Mouse (Mus musculus): ENCODE results near the gene Tomm34. TPM values are rescaled to one million over a fixed set of nuclear protein-coding genes. Genes with fewer than 3 reads are reported as not detected.

Tomm34 gene
- polyA plus RNA-seq, 1 experiment from 2014 or later: 41.7 TPM

- Histone ChIP-seq H3K36me3 (ENCODE audit: inconsistent target) (peaks cover 88% of the 10 kb centered on the region), H3K79me2 (ENCODE audit: inconsistent target) (no peaks in the 10 kb centered on the region; the same call in 1 of the 2 replicates), H3K4me3 (ENCODE audit: inconsistent target) (no peak overlapping the region), H3K27ac (no peak overlapping the region)
- WGBS (ENCODE audit: missing documents): 93% methylated on average over 8 of the region's 8 CpGs
These were observed 11.2 kb downstream of the Tomm34 start for GRCm38 (mm10) chr2:164059634-164060235.

- Histone ChIP-seq H3K79me2 (ENCODE audit: inconsistent target) (no peaks in the 10 kb centered on the region), H3K4me3 (ENCODE audit: inconsistent target) (no peak overlapping the region), H3K36me3 (ENCODE audit: inconsistent target) (peaks cover 75% of the 10 kb centered on the region), H3K27ac (no peak overlapping the region)
- WGBS (ENCODE audit: missing documents): 100% methylated on average over 6 of the region's 8 CpGs
These were observed 16.3 kb downstream of the Tomm34 start for GRCm38 (mm10) chr2:164054671-164055070.

- Histone ChIP-seq H3K27ac (no peak overlapping the region), H3K36me3 (ENCODE audit: inconsistent target) (peaks cover 66% of the 10 kb centered on the region), H3K4me3 (ENCODE audit: inconsistent target) (no peak overlapping the region), H3K79me2 (ENCODE audit: inconsistent target) (no peaks in the 10 kb centered on the region)
- 89% methylated on average over 8 of the region's 8 CpGs for WGBS (ENCODE audit: missing documents)
These were observed 17.2 kb downstream of the Tomm34 start for GRCm38 (mm10) chr2:164053767-164054166.

- 4% methylated on average over 8 of the region's 16 CpGs for WGBS (ENCODE audit: missing documents)
- H3K4me3 ChIP-seq (ENCODE audit: inconsistent target): no peak overlapping the region
These were observed 23.7 kb downstream of the Tomm34 start for GRCm38 (mm10) chr2:164047197-164047690.

GRCm38 (mm10) chr2:164041523-164041922 is 29.4 kb downstream of the Tomm34 start:
- no peaks in the 10 kb centered on the region for H3K79me2 ChIP-seq (ENCODE audit: inconsistent target)
- 76% methylated on average over 2 of the region's 2 CpGs for WGBS (ENCODE audit: missing documents)
- no peak overlapping the region for H3K4me3 ChIP-seq (ENCODE audit: inconsistent target)
- H3K27ac ChIP-seq: no peak overlapping the region
- no peaks in the 10 kb centered on the region for H3K36me3 ChIP-seq (ENCODE audit: inconsistent target)

More at GRCm38 (mm10) chr2:164047197-164047690, 23.7 kb downstream of the Tomm34 start:
- no peak overlapping the region for H3K27ac ChIP-seq
- no peaks in the 10 kb centered on the region for H3K79me2 ChIP-seq (ENCODE audit: inconsistent target)
- H3K36me3 ChIP-seq (ENCODE audit: inconsistent target): peaks cover 8% of the 10 kb centered on the region

- no peaks in the 10 kb centered on the region for H3K79me2 ChIP-seq (ENCODE audit: inconsistent target)
- WGBS (ENCODE audit: missing documents): 18% methylated on average over 6 of the region's 6 CpGs
- no peaks in the 10 kb centered on the region for H3K36me3 ChIP-seq (ENCODE audit: inconsistent target)
- H3K27ac ChIP-seq: no peak overlapping the region
- no peak overlapping the region for H3K4me3 ChIP-seq (ENCODE audit: inconsistent target)
These were observed 30.0 kb downstream of the Tomm34 start for GRCm38 (mm10) chr2:164040949-164041348.

GRCm38 (mm10) chr2:164038407-164039028 is 32.5 kb downstream of the Tomm34 start:
- Histone ChIP-seq H3K27ac (no peak overlapping the region), H3K79me2 (ENCODE audit: inconsistent target) (no peaks in the 10 kb centered on the region), H3K36me3 (ENCODE audit: inconsistent target) (no peaks in the 10 kb centered on the region), H3K4me3 (ENCODE audit: inconsistent target) (no peak overlapping the region)
- 100% methylated on average over 1 of the region's 1 CpGs for WGBS (ENCODE audit: missing documents)

GRCm38 (mm10) chr2:164036520-164037019 is 34.4 kb downstream of the Tomm34 start:
- no peaks in the 10 kb centered on the region for H3K79me2 ChIP-seq (ENCODE audit: inconsistent target)
- WGBS (ENCODE audit: missing documents): 55% methylated on average over 10 of the region's 10 CpGs
- no peaks in the 10 kb centered on the region for H3K36me3 ChIP-seq (ENCODE audit: inconsistent target)
- no peak overlapping the region for H3K27ac ChIP-seq
- H3K4me3 ChIP-seq (ENCODE audit: inconsistent target): no peak overlapping the region

GRCm38 (mm10) chr2:164032973-164033372 is 38.0 kb downstream of the Tomm34 start:
- H3K36me3 ChIP-seq (ENCODE audit: inconsistent target): no peaks in the 10 kb centered on the region
- H3K79me2 ChIP-seq (ENCODE audit: inconsistent target): no peaks in the 10 kb centered on the region
- no peak overlapping the region for H3K27ac ChIP-seq
- WGBS (ENCODE audit: missing documents): 79% methylated on average over 3 of the region's 3 CpGs
- no peak overlapping the region for H3K4me3 ChIP-seq (ENCODE audit: inconsistent target)

- 62% methylated on average over 10 of the region's 10 CpGs for WGBS (ENCODE audit: missing documents)
- H3K4me3 ChIP-seq (ENCODE audit: inconsistent target): no peak overlapping the region
- H3K36me3 ChIP-seq (ENCODE audit: inconsistent target): no peaks in the 10 kb centered on the region
- no peak overlapping the region for H3K27ac ChIP-seq
- H3K79me2 ChIP-seq (ENCODE audit: inconsistent target): no peaks in the 10 kb centered on the region
These were observed 39.8 kb downstream of the Tomm34 start for GRCm38 (mm10) chr2:164031147-164031546.

- Histone ChIP-seq H3K36me3 (ENCODE audit: inconsistent target) (no peaks in the 10 kb centered on the region), H3K79me2 (ENCODE audit: inconsistent target) (no peaks in the 10 kb centered on the region), H3K27ac (no peak within 1 kb of the TSS), H3K4me3 (ENCODE audit: inconsistent target) (no peak within 1 kb of the TSS)
- 96% methylated on average over 16 of the region's 16 CpGs for WGBS (ENCODE audit: missing documents)
These were observed 45.8 kb downstream of the Tomm34 start, which contains the start of gene Pabpc1l for GRCm38 (mm10) chr2:164025150-164025549. TSS of gene Pabpc1l (plus strand) at chr2:164025450.

- no peaks in the 10 kb centered on the region for H3K79me2 ChIP-seq (ENCODE audit: inconsistent target)
- WGBS (ENCODE audit: missing documents): 13% methylated on average over 2 of the region's 2 CpGs
- H3K27ac ChIP-seq: no peak overlapping the region
- H3K36me3 ChIP-seq (ENCODE audit: inconsistent target): peaks cover 20% of the 10 kb centered on the region
- no peak overlapping the region for H3K4me3 ChIP-seq (ENCODE audit: inconsistent target)
These were observed 48.9 kb downstream of the Tomm34 start for GRCm38 (mm10) chr2:164022104-164022503.

- H3K36me3 ChIP-seq (ENCODE audit: inconsistent target): peaks cover 41% of the 10 kb centered on the region
- no peak overlapping the region for H3K4me3 ChIP-seq (ENCODE audit: inconsistent target)
- WGBS (ENCODE audit: missing documents): 89% methylated on average over 4 of the region's 4 CpGs
- H3K27ac ChIP-seq: no peak overlapping the region
- no peaks in the 10 kb centered on the region for H3K79me2 ChIP-seq (ENCODE audit: inconsistent target)
These were observed 51.0 kb downstream of the Tomm34 start for GRCm38 (mm10) chr2:164019943-164020342.

- Histone ChIP-seq H3K79me2 (ENCODE audit: inconsistent target) (peaks cover 2% of the 10 kb centered on the region; the same call in 1 of the 2 replicates), H3K27ac (no peak overlapping the region), H3K4me3 (ENCODE audit: inconsistent target) (no peak overlapping the region), H3K36me3 (ENCODE audit: inconsistent target) (peaks cover 51% of the 10 kb centered on the region)
- 98% methylated on average over 3 of the region's 3 CpGs for WGBS (ENCODE audit: missing documents)
These were observed 52.1 kb downstream of the Tomm34 start for GRCm38 (mm10) chr2:164018910-164019309.

GRCm38 (mm10) chr2:164015304-164015703 is 55.7 kb downstream of the Tomm34 start:
- H3K27ac ChIP-seq: no peak overlapping the region
- H3K4me3 ChIP-seq (ENCODE audit: inconsistent target): no peak overlapping the region
- H3K79me2 ChIP-seq (ENCODE audit: inconsistent target): peaks cover 38% of the 10 kb centered on the region
- H3K36me3 ChIP-seq (ENCODE audit: inconsistent target): peaks cover 75% of the 10 kb centered on the region
- 98% methylated on average over 16 of the region's 16 CpGs for WGBS (ENCODE audit: missing documents)
